Mouse (Mus musculus): ENCODE results near the gene Pth2.

DNA sequence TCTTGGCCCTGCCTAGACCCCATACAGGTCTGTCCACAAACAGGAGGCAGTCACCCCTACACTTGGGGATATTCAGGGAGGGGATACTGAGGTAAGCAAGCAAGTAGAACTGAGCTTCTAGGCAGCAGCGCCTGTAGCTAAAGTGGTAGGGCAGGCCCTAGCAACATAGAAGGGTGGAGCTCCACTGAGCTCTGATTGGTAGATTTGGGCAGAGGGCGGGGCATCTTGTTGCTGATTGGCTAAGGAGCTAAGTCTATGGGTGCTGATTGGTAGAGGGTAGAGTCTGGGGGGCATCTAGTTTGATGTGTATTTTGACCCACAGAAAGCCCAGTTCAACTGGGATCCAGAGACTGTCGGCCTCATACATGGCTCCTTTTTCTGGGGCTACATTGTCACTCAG lies 11.3 kb upstream of the Pth2 start:
- TF ChIP-seq CTCF (IDR thresholded peaks at IDR 0.05) (no peak), POLR2A (IDR thresholded peaks at IDR 0.05; ENCODE audit: insufficient read depth, low read depth, low read length) (no peak), EP300 (IDR thresholded peaks at IDR 0.05; ENCODE audit: insufficient read depth, low read depth, low read length) (no peak)

Measured in heart, adult 2 months (tissue).